Mouse (Mus musculus): ENCODE data around the gene Aspdh.

- peak; percentile 95 for TF ChIP-seq CTCF (IDR thresholded peaks at IDR 0.05; ENCODE audit: borderline replicate concordance, insufficient read depth, low read length)
- no peak for TF ChIP-seq POLR2A (IDR thresholded peaks at IDR 0.05; ENCODE audit: low read depth, low read length)
Measured at GRCm38 (mm10) chr7:44484841-44485571, 19.8 kb downstream of the Aspdh start.

Measured in embryonic fibroblast, embryonic 13.5 days (primary cell).